Mouse (Mus musculus) ES-E14 (cell line): ENCODE results near the gene Eif1ad. TPM values are rescaled to one million over a fixed set of nuclear protein-coding genes. Genes with fewer than 3 reads are reported as not detected.

Experiments used
- DNase-seq: peaks from one replicate; pipeline ENCODE4 v3.0.0-alpha.2; 2013; ENCODE audit warnings: low read depth, low spot score
- H3K27ac ChIP-seq: 2 replicates; pipeline ENCODE4 v1.5.1; 2012; ENCODE audit warnings: low read depth, mild to moderate bottlenecking, low read length, moderate library complexity, mixed read lengths; ENCODE audit not compliant: poor library complexity, insufficient read depth, severe bottlenecking
- H3K36me3 ChIP-seq: 2 replicates; pipeline ENCODE4 v1.6.1; 2012; ENCODE audit warnings: mild to moderate bottlenecking, low read length, moderate library complexity, mixed read lengths; ENCODE audit not compliant: control insufficient read depth, poor library complexity, insufficient read depth, severe bottlenecking
- H3K4me1 ChIP-seq, 2 experiments: fragments of 150-350 bp in 1 of 2; sonication (generic) in 1 of 2; 2 replicates each; pipeline ENCODE4 v1.6.1; 2012; ENCODE audit warnings: low read length in 2 of 2, mild to moderate bottlenecking in 1 of 2, mixed read lengths in 1 of 2; ENCODE audit not compliant: control insufficient read depth in 2 of 2, insufficient read depth in 2 of 2, poor library complexity in 1 of 2
- H3K4me3 ChIP-seq, 2 experiments: fragments of 150-350 bp in 1 of 2; sonication (generic) in 1 of 2; 2 replicates each; pipeline ENCODE4 v1.5.1; 2012; ENCODE audit warnings: low read length in 2 of 2, low read depth in 1 of 2, mild to moderate bottlenecking in 1 of 2, mixed read lengths in 1 of 2; ENCODE audit not compliant: insufficient read depth in 1 of 2, poor library complexity in 1 of 2, severe bottlenecking in 1 of 2
- H3K9ac ChIP-seq: 2 replicates; pipeline ENCODE4 v1.6.1; 2012; ENCODE audit warnings: low read depth, mild to moderate bottlenecking, low read length, mixed read lengths; ENCODE audit not compliant: poor library complexity, insufficient read depth, severe bottlenecking
- H3K9me3 ChIP-seq: fragments of 150-350 bp; sonication (generic); 2 replicates; pipeline ENCODE4 v1.6.1; 2012; ENCODE audit warnings: low read depth, mild to moderate bottlenecking, low read length; ENCODE audit not compliant: control insufficient read depth, insufficient read depth
- CHD2 ChIP-seq: IDR thresholded peaks from 2 replicates; pipeline ENCODE4 v1.6.1; 2014; ENCODE audit warnings: mild to moderate bottlenecking, low read depth, low read length, inconsistent platforms
- HCFC1 ChIP-seq: IDR thresholded peaks from 2 replicates; pipeline ENCODE4 v1.6.1; 2012; ENCODE audit warnings: low read length, inconsistent platforms, borderline replicate concordance; ENCODE audit not compliant: insufficient read depth
- MAFK ChIP-seq: IDR thresholded peaks from 2 replicates; pipeline ENCODE4 v1.6.1; 2014; ENCODE audit warnings: mild to moderate bottlenecking, low read depth, low read length, inconsistent platforms; ENCODE audit not compliant: insufficient read depth
- ZC3H11A ChIP-seq: IDR thresholded peaks from 2 replicates; pipeline ENCODE4 v1.6.1; 2012; ENCODE audit warnings: low read depth, mild to moderate bottlenecking, inconsistent platforms, low read length, borderline replicate concordance
- ZNF384 ChIP-seq: IDR thresholded peaks from 2 replicates; pipeline ENCODE4 v1.6.1; 2012; ENCODE audit warnings: low read depth, low read length, inconsistent platforms
- in situ Hi-C, 2 experiments: fragments of 600-800 bp; cut with MboI; formaldehyde crosslinking; loops; one replicate each; pipeline ENCODE4 v1.15.1; 2025; ENCODE audit warnings: low sequenced_read_pairs in 2 of 2, inconsistent platforms in 1 of 2; ENCODE audit not compliant: unreplicated experiment in 2 of 2
- total RNA-seq: library from RNA; depleted of rRNA; stranded (reverse); fragments of 300-350 nt; gene quantifications from 2 replicates; pipeline ENCODE4 v1.2.3, GENCODE M21; 2012

Eif1ad gene
- total RNA-seq, 1 experiment: 101 TPM

GRCm38 (mm10) chr19:5411961-5412360 lies 45.4 kb downstream of the Eif1ad start:
- in situ Hi-C loops: no loop called here
- TF ChIP-seq HCFC1: no peak
- no peak for TF ChIP-seq ZNF384
- TF ChIP-seq ZC3H11A: no peak
- no peak for TF ChIP-seq MAFK
- no peak for TF ChIP-seq CHD2
- Histone ChIP-seq H3K9ac (no peak overlapping the region), H3K36me3 (no peaks in the 10 kb centered on the region), H3K4me3 (no peak overlapping the region), H3K27ac (no peak overlapping the region), H3K9me3 (no peaks in the 10 kb centered on the region), H3K4me1 (peaks cover 0 to 8% of the 10 kb centered on the region in 2 experiments; a peak in 1 of 4 replicates)
- DNase-seq: no peak

- peaks cover 0 to 3% of the 10 kb centered on the region in 2 experiments; a peak in 1 of 4 replicates for H3K4me1 ChIP-seq
- no peak overlapping the region for H3K9ac ChIP-seq
- no peak for DNase-seq
- H3K9me3 ChIP-seq: no peaks in the 10 kb centered on the region
- in situ Hi-C loops: no loop called here
- H3K36me3 ChIP-seq: no peaks in the 10 kb centered on the region
- no peak overlapping the region for H3K27ac ChIP-seq
- no peak overlapping the region for H3K4me3 ChIP-seq
- TF ChIP-seq HCFC1: no peak
- TF ChIP-seq ZNF384: no peak
- no peak for TF ChIP-seq CHD2
- no peak for TF ChIP-seq MAFK
- no peak for TF ChIP-seq ZC3H11A
Measured at GRCm38 (mm10) chr19:5413840-5414239, 47.3 kb downstream of the Eif1ad start.

- Histone ChIP-seq H3K9me3 (no peaks in the 10 kb centered on the region), H3K36me3 (no peaks in the 10 kb centered on the region), H3K9ac (no peak overlapping the region), H3K27ac (no peak overlapping the region), H3K4me3 (no peak overlapping the region), H3K4me1 (no peaks in the 10 kb centered on the region)
- no peak for DNase-seq
- in situ Hi-C loops: no loop called here
- no peak for TF ChIP-seq MAFK
Measured at GRCm38 (mm10) chr19:5414534-5414957, 48.0 kb downstream of the Eif1ad start.

- no peaks in the 10 kb centered on the region for H3K9me3 ChIP-seq
- H3K36me3 ChIP-seq: peaks cover 10% of the 10 kb centered on the region; the same call in 1 of the 2 replicates
- H3K4me1 ChIP-seq: peaks cover 3 to 5% of the 10 kb centered on the region in 2 experiments; a peak in 2 of 4 replicates
- no peak for DNase-seq
- TF ChIP-seq HCFC1: no peak
- no peak for TF ChIP-seq CHD2
- TF ChIP-seq ZC3H11A: no peak
- no peak overlapping the region for H3K27ac ChIP-seq
- no peak overlapping the region for H3K9ac ChIP-seq
- no peak overlapping the region for H3K4me3 ChIP-seq
- in situ Hi-C loops: no loop called here
Measured at GRCm38 (mm10) chr19:5418750-5419466, 52.4 kb downstream of the Eif1ad start.

- no peaks in the 10 kb centered on the region for H3K9me3 ChIP-seq
- in situ Hi-C loops: no loop called here
- no peak for TF ChIP-seq ZC3H11A
- no peak for TF ChIP-seq MAFK
- TF ChIP-seq HCFC1: no peak
- no peak for TF ChIP-seq ZNF384
- H3K4me1 ChIP-seq: peaks cover 3 to 6% of the 10 kb centered on the region in 2 experiments; a peak in 2 of 4 replicates
- no peak overlapping the region for H3K4me3 ChIP-seq
- no peak for DNase-seq
- peaks cover 10% of the 10 kb centered on the region; the same call in 1 of the 2 replicates for H3K36me3 ChIP-seq
- H3K27ac ChIP-seq: no peak overlapping the region
- no peak overlapping the region for H3K9ac ChIP-seq
Measured at GRCm38 (mm10) chr19:5419630-5420029, 53.1 kb downstream of the Eif1ad start.
